Mouse (Mus musculus) liver, adult 2 months (tissue): ENCODE results near the gene Myh3. TPM values are rescaled to one million over a fixed set of nuclear protein-coding genes. Genes with fewer than 3 reads are reported as not detected.

ENCODE experiments used
- DNase-seq: peaks from one replicate; pipeline ENCODE4 v3.0.0-alpha.2; 2011; ENCODE audit warnings: low read depth, low spot score; ENCODE audit errors: extremely low read depth
- H3K27ac ChIP-seq: fragments of 200-500 bp; replicated peaks from 2 replicates; pipeline ENCODE4 v1.5.1; 2012; ENCODE audit warnings: low read depth, mild to moderate bottlenecking, control low read depth, inconsistent platforms, low read length; ENCODE audit not compliant: insufficient read depth
- H3K27me3 ChIP-seq: fragments of 200-500 bp; 2 replicates; pipeline ENCODE4 v1.6.1; 2012; ENCODE audit warnings: mild to moderate bottlenecking, moderate library complexity, low read length, inconsistent platforms; ENCODE audit not compliant: control insufficient read depth, insufficient read depth
- H3K36me3 ChIP-seq: fragments of 200-500 bp; 2 replicates; pipeline ENCODE4 v1.6.1; 2012; ENCODE audit warnings: low read length, inconsistent platforms; ENCODE audit not compliant: control insufficient read depth, insufficient read depth
- H3K4me1 ChIP-seq: fragments of 200-500 bp; 2 replicates; pipeline ENCODE4 v1.6.1; 2011; ENCODE audit warnings: low read length; ENCODE audit not compliant: control insufficient read depth, insufficient read depth
- H3K4me3 ChIP-seq: fragments of 200-500 bp; 2 replicates; pipeline ENCODE4 v1.5.1; 2011; ENCODE audit warnings: low read depth, mild to moderate bottlenecking, control low read depth, low read length, moderate library complexity; ENCODE audit not compliant: insufficient read depth
- H3K79me2 ChIP-seq: fragments of 200-500 bp; 2 replicates; pipeline ENCODE4 v1.6.1; 2012; ENCODE audit warnings: inconsistent platforms, mild to moderate bottlenecking, low read length, moderate library complexity; ENCODE audit not compliant: control insufficient read depth, insufficient read depth
- H3K9ac ChIP-seq: fragments of 200-500 bp; 2 replicates; pipeline ENCODE4 v1.6.1; 2012; ENCODE audit warnings: low read depth, mild to moderate bottlenecking, control low read depth, inconsistent platforms, low read length
- CTCF ChIP-seq: fragments of 200-500 bp; IDR thresholded peaks from 2 replicates; pipeline ENCODE4 v1.5.1; 2011; ENCODE audit warnings: low read depth, low read length, control low read depth
- POLR2A ChIP-seq: fragments of 200-500 bp; IDR thresholded peaks from 2 replicates; pipeline ENCODE4 v1.6.1; 2011; ENCODE audit warnings: low read length, control low read depth; ENCODE audit not compliant: insufficient read depth; ENCODE audit errors: extremely low read depth
- WGBS: fragments of 180-500 bp; shearing (Covaris S2); methylation state at CpG from one replicate; pipeline ENCODE4 v1.1.7; 2018; 5-methylcytosine and 5-hydroxymethylcytosine counted together
- polyA plus RNA-seq: library from polyadenylated mRNA; depleted of rRNA; stranded (reverse); fragments of >200 nt; gene quantifications from 2 replicates; pipeline ENCODE4 v1.2.3, GENCODE M21; 2012
- total RNA-seq: library from RNA; depleted of rRNA; stranded (reverse); fragments of >200 nt; gene quantifications from 2 replicates; pipeline ENCODE4 v1.2.3, GENCODE M21; 2014

The Myh3 gene
- total and polyA plus RNA-seq, 2 experiments = not detected

- Histone ChIP-seq H3K27me3 (no peaks in the 10 kb centered on the region), H3K4me3 (no peak overlapping the region), H3K79me2 (no peaks in the 10 kb centered on the region), H3K4me1 (no peaks in the 10 kb centered on the region), H3K27ac (no peak overlapping the region), H3K9ac (no peak overlapping the region), H3K36me3 (no peaks in the 10 kb centered on the region)
- TF ChIP-seq CTCF (no peak), POLR2A (no peak)
- 23% methylated on average over 6 of the region's 6 CpGs for WGBS
- peak; percentile 33 for DNase-seq
These were observed 22.1 kb downstream of the Myh3 start for GRCm38 (mm10) chr11:67100169-67100568.

- Histone ChIP-seq H3K9ac (no peak overlapping the region), H3K27me3 (no peaks in the 10 kb centered on the region), H3K4me1 (no peaks in the 10 kb centered on the region), H3K36me3 (no peaks in the 10 kb centered on the region), H3K4me3 (no peak overlapping the region), H3K27ac (no peak overlapping the region), H3K79me2 (no peaks in the 10 kb centered on the region)
- TF ChIP-seq POLR2A (no peak), CTCF (peak; percentile 85)
- WGBS = 30% methylated on average over 7 of the region's 8 CpGs
- DNase-seq = peak; percentile 29
These were observed 23.6 kb downstream of the Myh3 start for GRCm38 (mm10) chr11:67101713-67102112.

DNA sequence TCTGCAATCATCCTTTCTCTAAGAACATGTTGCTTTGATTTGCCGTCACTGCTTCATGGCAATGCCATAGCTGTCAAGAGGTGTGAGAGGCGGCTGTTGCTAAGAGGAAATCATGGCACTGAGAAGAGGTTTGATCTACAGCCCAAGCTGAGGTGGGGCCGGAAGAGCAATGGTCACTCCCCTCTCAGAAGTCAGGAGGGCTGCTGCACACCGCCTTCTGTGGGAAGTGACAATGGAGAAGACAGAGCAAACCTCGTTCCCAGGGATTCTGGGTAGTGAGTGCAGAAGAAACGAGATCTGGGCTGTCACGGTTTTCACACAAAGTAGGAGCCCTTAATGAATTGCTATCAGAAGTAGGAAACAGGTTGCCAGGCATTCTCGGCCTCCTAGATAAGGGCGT is 25.2 kb downstream of the Myh3 start:
- H3K4me3 ChIP-seq = no peak overlapping the region
- H3K36me3 ChIP-seq = no peaks in the 10 kb centered on the region
- WGBS = 82% methylated on average over 9 of the region's 9 CpGs
- no peaks in the 10 kb centered on the region for H3K27me3 ChIP-seq
- H3K9ac ChIP-seq = no peak overlapping the region
- no peaks in the 10 kb centered on the region for H3K79me2 ChIP-seq
- no peak for DNase-seq
- TF ChIP-seq POLR2A = no peak
- no peak for TF ChIP-seq CTCF
- no peaks in the 10 kb centered on the region for H3K4me1 ChIP-seq
- no peak overlapping the region for H3K27ac ChIP-seq

- Histone ChIP-seq H3K27me3 (no peaks in the 10 kb centered on the region), H3K36me3 (no peaks in the 10 kb centered on the region), H3K79me2 (no peaks in the 10 kb centered on the region), H3K27ac (no peak overlapping the region), H3K4me3 (no peak overlapping the region), H3K9ac (no peak overlapping the region), H3K4me1 (no peaks in the 10 kb centered on the region)
- TF ChIP-seq POLR2A (no peak), CTCF (no peak)
- DNase-seq = no peak
- WGBS = 90% methylated on average over 1 of the region's 1 CpGs
These were observed 26.1 kb downstream of the Myh3 start for GRCm38 (mm10) chr11:67104242-67104641.

GRCm38 (mm10) chr11:67104714-67105113 is 26.6 kb downstream of the Myh3 start:
- H3K79me2 ChIP-seq = no peaks in the 10 kb centered on the region

GRCm38 (mm10) chr11:67105689-67106088 is 27.6 kb downstream of the Myh3 start:
- H3K4me1 ChIP-seq = no peaks in the 10 kb centered on the region
- H3K9ac ChIP-seq = no peak overlapping the region
- no peak for DNase-seq
- H3K79me2 ChIP-seq = no peaks in the 10 kb centered on the region
- WGBS = 83% methylated on average over 4 of the region's 4 CpGs
- no peak overlapping the region for H3K4me3 ChIP-seq
- no peak overlapping the region for H3K27ac ChIP-seq
- no peaks in the 10 kb centered on the region for H3K27me3 ChIP-seq
- TF ChIP-seq CTCF (no peak), POLR2A (no peak)
- no peaks in the 10 kb centered on the region for H3K36me3 ChIP-seq

More at GRCm38 (mm10) chr11:67104714-67105113, 26.6 kb downstream of the Myh3 start:
- DNase-seq = no peak
- no peaks in the 10 kb centered on the region for H3K36me3 ChIP-seq
- no peak overlapping the region for H3K9ac ChIP-seq
- TF ChIP-seq POLR2A (no peak), CTCF (no peak)
- no peak overlapping the region for H3K27ac ChIP-seq
- no peaks in the 10 kb centered on the region for H3K4me1 ChIP-seq
- 77% methylated on average over 11 of the region's 11 CpGs for WGBS
- H3K4me3 ChIP-seq = no peak overlapping the region
- H3K27me3 ChIP-seq = no peaks in the 10 kb centered on the region
